32 mouse cellular contexts compared by ENCODE assay signal in the genomic region with DNA sequence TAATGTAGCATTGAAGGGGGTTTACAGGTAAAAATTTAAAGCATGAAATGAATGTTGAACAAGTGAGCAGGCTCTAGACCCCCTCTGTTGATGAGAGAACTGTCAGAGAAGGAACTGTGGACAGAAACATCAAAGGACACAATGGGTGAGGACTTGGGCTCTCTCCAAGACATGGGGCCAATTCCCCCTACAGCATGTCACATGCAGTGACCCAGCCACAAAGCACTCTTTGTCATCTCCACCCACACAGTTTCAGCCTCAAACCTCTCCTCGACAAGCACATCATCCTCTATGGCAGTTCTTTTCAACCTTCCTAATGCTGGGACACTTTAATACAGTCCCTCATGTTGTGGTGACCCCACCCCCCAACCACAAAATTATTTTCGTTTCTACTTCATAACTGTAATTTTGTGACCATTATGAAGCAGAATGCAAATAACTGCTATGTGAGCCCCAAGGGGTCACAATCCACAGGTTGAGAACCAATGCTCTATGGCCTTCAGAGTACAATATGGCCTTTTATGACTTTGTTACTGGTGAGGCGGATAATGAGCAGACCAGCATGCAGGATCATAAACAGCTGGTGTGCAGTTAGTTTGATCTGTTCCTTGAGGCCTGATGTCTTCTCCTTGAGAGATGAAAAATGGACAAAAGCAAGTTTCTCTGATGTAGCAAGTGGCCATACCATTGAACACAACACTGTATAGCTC. TPM values are rescaled to one million over a fixed set of nuclear protein-coding genes. Genes with fewer than 3 reads are reported as not detected.
A peak's percentile ranks its signal among the peaks of the same experiment; 100 is the strongest.
DNase-seq lines count a peak whose midpoint lies in the region; ATAC-seq and TF ChIP-seq lines count a peak whose summit lies in the region.
"Had no signal": no experiment of that assay in that cellular context is flagged by ENCODE, and none has a peak within 500 bp of the region (broad histone marks: within the 10 kb centered on the region; RNA-seq: fewer than 3 reads in every experiment).

No protein-coding gene starts in this region.

- intact Hi-C loops in left cerebral cortex, adult 2 months (cut with DNase I): no loop called here

- H3K27me3 ChIP-seq in intestine, embryonic 16.5 days (replicated peaks; ENCODE audit: control insufficient read depth, insufficient read depth, low read length): no peaks in the 10 kb centered on the region
- H3K27me3 ChIP-seq: embryonic facial prominence, embryonic 12.5 days; forebrain, embryonic 15.5 days; heart, embryonic 13.5 days; limb, embryonic 15.5 days; liver, embryonic 13.5 days; Patski had no signal

- no peak overlapping the region for H3K4me3 ChIP-seq in left cerebral cortex, adult 2 months
- no peak overlapping the region for H3K4me3 ChIP-seq in intestine, embryonic 16.5 days (ENCODE audit: low read length)
- H3K4me3 ChIP-seq: embryonic facial prominence, embryonic 12.5 days; forebrain, embryonic 10.5 days; forebrain, embryonic 15.5 days; heart, embryonic 13.5 days; limb, embryonic 10.5 days; limb, embryonic 15.5 days; liver, embryonic 13.5 days had no signal

- no peaks in the 10 kb centered on the region for H3K9me3 ChIP-seq in intestine, embryonic 16.5 days (ENCODE audit: control insufficient read depth, low read length)
- H3K9me3 ChIP-seq: embryonic facial prominence, embryonic 12.5 days; forebrain, embryonic 10.5 days; forebrain, embryonic 15.5 days; G1E; heart, embryonic 13.5 days; limb, embryonic 10.5 days; limb, embryonic 15.5 days; liver, embryonic 13.5 days had no signal

- no peak for DNase-seq in frontal cortex, adult 2 months (ENCODE audit: extremely low spot score in 1 of 2, low spot score in 1 of 2)
- no peak for DNase-seq in left cerebral cortex, adult 2 months (ENCODE audit: extremely low spot score in 1 of 2, low spot score in 2 of 2)
- DNase-seq in left cerebral cortex, adult 8-10 months (ENCODE audit: low spot score in 2 of 2): no peak
- DNase-seq in brain, adult 2 months (ENCODE audit: low read depth, low spot score): peak; percentile 87
- DNase-seq in left cerebral cortex, adult 11 months (ENCODE audit: low spot score): no peak
- DNase-seq in T-cell, adult 2 months (ENCODE audit: low spot score): no peak
- DNase-seq: adrenal gland, postnatal 25 days; cerebellum, adult 2 months; cerebellum, postnatal 36 days; embryo, embryonic 11 days; heart, postnatal 10 days; kidney, postnatal 14 days; liver, embryonic 13.5 days; lung, adult 18-20 months; lung, postnatal 14 days; midbrain, embryonic 14.5 days; right cerebral cortex, adult 18-20 months; thymus, postnatal 4 days had no signal

- WGBS in intestine, embryonic 16.5 days: 63% methylated on average over 3 of the region's 3 CpGs

- ATAC-seq in frontal cortex, adult (ENCODE audit: low TSS enrichment): 0 out of 2 replicates have a peak, but pooled peaks have one; percentile 50
- peak; percentile 86 for ATAC-seq in intestine, embryonic 16.5 days
- ATAC-seq: forebrain, embryonic 15.5 days; Patski had no signal

- H3K9ac ChIP-seq in intestine, embryonic 16.5 days (ENCODE audit: low read depth, low read length): no peak overlapping the region
- H3K9ac ChIP-seq: embryonic facial prominence, embryonic 12.5 days; forebrain, embryonic 15.5 days; heart, embryonic 13.5 days; hindbrain, embryonic 14.5 days; limb, embryonic 15.5 days; liver, embryonic 13.5 days had no signal

- no peak overlapping the region for H3K4me2 ChIP-seq in intestine, embryonic 16.5 days (ENCODE audit: low read depth, low read length)
- H3K4me2 ChIP-seq: embryonic facial prominence, embryonic 12.5 days; forebrain, embryonic 15.5 days; heart, embryonic 13.5 days; hindbrain, embryonic 14.5 days; limb, embryonic 15.5 days; liver, embryonic 13.5 days had no signal

- no peaks in the 10 kb centered on the region for H3K4me1 ChIP-seq in intestine, embryonic 16.5 days (ENCODE audit: control insufficient read depth, insufficient read depth, low read length)
- H3K4me1 ChIP-seq: embryonic facial prominence, embryonic 12.5 days; limb, embryonic 15.5 days; liver, embryonic 13.5 days had no signal

- no peaks in the 10 kb centered on the region for H3K36me3 ChIP-seq in intestine, embryonic 16.5 days (ENCODE audit: control insufficient read depth, insufficient read depth, low read length)
- H3K36me3 ChIP-seq: embryonic facial prominence, embryonic 12.5 days; forebrain, embryonic 10.5 days; forebrain, embryonic 15.5 days; G1E; heart, embryonic 13.5 days; limb, embryonic 10.5 days; limb, embryonic 15.5 days; liver, embryonic 13.5 days had no signal

- no peak for TF ChIP-seq CTCF in left cerebral cortex, adult 2 months (IDR thresholded peaks at IDR 0.05)

- H3K27ac ChIP-seq in left cerebral cortex, adult 2 months: peak overlapping the region; percentile 1; the same call in 1 of the 2 replicates
- H3K27ac ChIP-seq in intestine, embryonic 16.5 days (ENCODE audit: low read length): no peak overlapping the region
- H3K27ac ChIP-seq: embryonic facial prominence, embryonic 12.5 days; forebrain, embryonic 10.5 days; forebrain, embryonic 15.5 days; heart, embryonic 13.5 days; hindbrain, embryonic 14.5 days; limb, embryonic 10.5 days; limb, embryonic 15.5 days; liver, embryonic 13.5 days; stomach, postnatal 0 days had no signal

RNA-seq across cellular contexts. Expression of a gene that starts 10.8 kb away (rescaled TPM):
- 128 and 154 TPM in 2 replicates for polyA plus RNA-seq in frontal cortex, adult 2 months (2012; rRNA removed)
- 100 to 1,000 TPM; 253 to 266 TPM for total RNA-seq in left cerebral cortex, adult 2 months (2021)
- 100 to 1,000 TPM; 205 to 240 (median 236) TPM for total RNA-seq in left cerebral cortex, adult 8-10 months (2022)
- 1.9 and 2.4 TPM in 2 replicates for polyA plus RNA-seq in intestine, embryonic 16.5 days (2015; fragmentation: Nextera tagmentation; extraction: Ambion mirVana)
- total RNA-seq: hematopoietic stem cell, adult 5-6 weeks; monocyte, adult 5-6 weeks had no signal
- polyA plus RNA-seq: G1E had no signal
